Mouse (Mus musculus): ENCODE data around the gene Hps3. TPM values are rescaled to one million over a fixed set of nuclear protein-coding genes. Genes with fewer than 3 reads are reported as not detected.
A peak's percentile ranks its signal among the peaks of the same experiment; 100 is the strongest.
"Not testable (repeated sequence)": the region's sequence is repeated elsewhere in the genome, so short reads cannot be mapped to it uniquely, and the experiment has no call there.

The Hps3 gene
- 11.0 and 11.8 TPM in 2 replicates for polyA plus RNA-seq (2015; fragmentation: Nextera tagmentation; extraction: Ambion mirVana)

GRCm38 (mm10) chr3:20034719-20035404 is at the start of gene Hps3:
Hps3 (minus strand) TSS chr3:20035315.
- H3K36me3 ChIP-seq: no peaks in the 10 kb centered on the region
- WGBS: under 1% methylated on average over 47 of the region's 47 CpGs
- no peaks in the 10 kb centered on the region for H3K27me3 ChIP-seq
- no peaks in the 10 kb centered on the region for H3K9me3 ChIP-seq
- H3K9ac ChIP-seq: peak within 1 kb of the TSS; percentile 62
- ATAC-seq (ENCODE audit: borderline replicate concordance, extremely low read depth, low FRiP score, low TSS enrichment): peak; percentile 98
- peak within 1 kb of the TSS; percentile 78 for H3K4me2 ChIP-seq
- H3K4me1 ChIP-seq: peaks cover 13% of the 10 kb centered on the region
- peak within 1 kb of the TSS; percentile 72 for H3K27ac ChIP-seq
- H3K4me3 ChIP-seq: peak within 1 kb of the TSS; percentile 96

GRCm38 (mm10) chr3:20082161-20082560 is 47.0 kb upstream of the Hps3 start:
- H3K9me3 ChIP-seq: no peaks in the 10 kb centered on the region
- no peak for ATAC-seq (ENCODE audit: borderline replicate concordance, extremely low read depth, low FRiP score, low TSS enrichment)
- no peaks in the 10 kb centered on the region for H3K4me1 ChIP-seq
- 46% methylated on average over 3 of the region's 3 CpGs for WGBS
- no peak overlapping the region for H3K9ac ChIP-seq
- H3K36me3 ChIP-seq: peaks cover 18% of the 10 kb centered on the region; the same call in 1 of the 2 replicates
- no peaks in the 10 kb centered on the region for H3K27me3 ChIP-seq
- no peak overlapping the region for H3K4me3 ChIP-seq
- H3K27ac ChIP-seq: no peak overlapping the region
- no peak overlapping the region for H3K4me2 ChIP-seq

GRCm38 (mm10) chr3:20076145-20077053 is 41.3 kb upstream of the Hps3 start:
- 79% methylated on average over 11 of the region's 11 CpGs for WGBS
- no peak for ATAC-seq (ENCODE audit: borderline replicate concordance, extremely low read depth, low FRiP score, low TSS enrichment)

GRCm38 (mm10) chr3:20058197-20058541 is 23.1 kb upstream of the Hps3 start:
- H3K9me3 ChIP-seq: no peaks in the 10 kb centered on the region
- WGBS: 0% methylated on average over 7 of the region's 9 CpGs

More at GRCm38 (mm10) chr3:20076145-20077053, 41.3 kb upstream of the Hps3 start:
- H3K9ac ChIP-seq: no peak overlapping the region
- H3K27me3 ChIP-seq: no peaks in the 10 kb centered on the region
- no peaks in the 10 kb centered on the region for H3K4me1 ChIP-seq
- H3K4me3 ChIP-seq: no peak overlapping the region
- no peak overlapping the region for H3K4me2 ChIP-seq
- peaks cover 25% of the 10 kb centered on the region for H3K36me3 ChIP-seq
- no peaks in the 10 kb centered on the region for H3K9me3 ChIP-seq
- no peak overlapping the region for H3K27ac ChIP-seq

GRCm38 (mm10) chr3:20057306-20058196 is 22.4 kb upstream of the Hps3 start, which contains the start of gene Hltf:
Hltf (plus strand) TSS chr3:20057811.
- H3K27me3 ChIP-seq: no peaks in the 10 kb centered on the region
- H3K4me1 ChIP-seq: peaks cover 11% of the 10 kb centered on the region
- peak within 1 kb of the TSS; percentile 69 for H3K9ac ChIP-seq
- peak within 1 kb of the TSS; percentile 61 for H3K4me2 ChIP-seq
- H3K36me3 ChIP-seq: peaks cover 4% of the 10 kb centered on the region; the same call in 1 of the 2 replicates
- ATAC-seq (ENCODE audit: borderline replicate concordance, extremely low read depth, low FRiP score, low TSS enrichment): peak; percentile 100
- H3K9me3 ChIP-seq: no peaks in the 10 kb centered on the region
- under 1% methylated on average over 51 of the region's 54 CpGs for WGBS
- peak within 1 kb of the TSS; percentile 95 for H3K4me3 ChIP-seq
- H3K27ac ChIP-seq: peak within 1 kb of the TSS; percentile 81

More at GRCm38 (mm10) chr3:20058197-20058541, 23.1 kb upstream of the Hps3 start:
- H3K9ac ChIP-seq: peak overlapping the region; percentile 69
- peaks cover 11% of the 10 kb centered on the region for H3K4me1 ChIP-seq
- no peak; the same call in 1 of the 2 replicates for ATAC-seq (ENCODE audit: borderline replicate concordance, extremely low read depth, low FRiP score, low TSS enrichment)
- peak overlapping the region; percentile 95 for H3K4me3 ChIP-seq
- no peaks in the 10 kb centered on the region for H3K27me3 ChIP-seq
- no peak overlapping the region for H3K27ac ChIP-seq
- peak overlapping the region; percentile 61 for H3K4me2 ChIP-seq
- H3K36me3 ChIP-seq: peaks cover 10% of the 10 kb centered on the region

- WGBS: 52% methylated on average over 3 of the region's 3 CpGs
- not testable (repeated sequence) for H3K27ac ChIP-seq; H3K36me3 ChIP-seq; H3K4me2 ChIP-seq; H3K9ac ChIP-seq; ATAC-seq (ENCODE audit: borderline replicate concordance, extremely low read depth, low FRiP score, low TSS enrichment); H3K9me3 ChIP-seq; H3K4me3 ChIP-seq; H3K27me3 ChIP-seq; H3K4me1 ChIP-seq
Observed at GRCm38 (mm10) chr3:20044736-20045135, 9.6 kb upstream of the Hps3 start.

GRCm38 (mm10) chr3:20041461-20041860 is 6.3 kb upstream of the Hps3 start:
- H3K9ac ChIP-seq; H3K36me3 ChIP-seq; H3K4me1 ChIP-seq; H3K27me3 ChIP-seq; H3K4me2 ChIP-seq; H3K4me3 ChIP-seq; H3K27ac ChIP-seq; H3K9me3 ChIP-seq; ATAC-seq (ENCODE audit: borderline replicate concordance, extremely low read depth, low FRiP score, low TSS enrichment): not testable (repeated sequence)
- WGBS: 91% methylated on average over 7 of the region's 7 CpGs

- 67% methylated on average over 4 of the region's 4 CpGs for WGBS
- Histone ChIP-seq H3K4me3 (no peak overlapping the region), H3K36me3 (no peaks in the 10 kb centered on the region), H3K9ac (no peak overlapping the region), H3K4me2 (no peak overlapping the region), H3K27ac (no peak overlapping the region), H3K27me3 (no peaks in the 10 kb centered on the region), H3K4me1 (peaks cover 13% of the 10 kb centered on the region), H3K9me3 (no peaks in the 10 kb centered on the region)
- no peak for ATAC-seq (ENCODE audit: borderline replicate concordance, extremely low read depth, low FRiP score, low TSS enrichment)
Observed at GRCm38 (mm10) chr3:20036069-20036468, 954 bp upstream of the Hps3 start.

GRCm38 (mm10) chr3:20033761-20034718 is 1.1 kb downstream of the Hps3 start:
- H3K9ac ChIP-seq: peak overlapping the region; percentile 62
- ATAC-seq (ENCODE audit: borderline replicate concordance, extremely low read depth, low FRiP score, low TSS enrichment): no peak
- H3K36me3 ChIP-seq: no peaks in the 10 kb centered on the region
- peak overlapping the region; percentile 78 for H3K4me2 ChIP-seq
- H3K9me3 ChIP-seq: no peaks in the 10 kb centered on the region
- peaks cover 13% of the 10 kb centered on the region for H3K4me1 ChIP-seq
- H3K27ac ChIP-seq: peak overlapping the region; percentile 72
- peak overlapping the region; percentile 96 for H3K4me3 ChIP-seq
- H3K27me3 ChIP-seq: no peaks in the 10 kb centered on the region
- WGBS: 7% methylated on average over 10 of the region's 10 CpGs

- WGBS: 91% methylated on average over 6 of the region's 6 CpGs
- Histone ChIP-seq H3K4me3 (no peak overlapping the region), H3K9me3 (no peaks in the 10 kb centered on the region), H3K27me3 (no peaks in the 10 kb centered on the region), H3K27ac (no peak overlapping the region), H3K4me1 (peaks cover 13% of the 10 kb centered on the region), H3K36me3 (peaks cover 6% of the 10 kb centered on the region), H3K9ac (no peak overlapping the region), H3K4me2 (no peak overlapping the region)
- ATAC-seq (ENCODE audit: borderline replicate concordance, extremely low read depth, low FRiP score, low TSS enrichment): no peak
Observed at GRCm38 (mm10) chr3:20030807-20031206, 4.3 kb downstream of the Hps3 start.
